Comparison of ENCODE assay signal across 10 mouse cellular contexts in genomic region chr7:112984704-112985577, GRCm38 (mm10). TPM values are rescaled to one million over a fixed set of nuclear protein-coding genes. Genes with fewer than 3 reads are reported as not detected.
DNase-seq lines count a peak whose midpoint lies in the region; ATAC-seq and TF ChIP-seq lines count a peak whose summit lies in the region.
"Had no signal": no experiment of that assay in that cellular context is flagged by ENCODE, and none has a peak within 500 bp of the region (broad histone marks: within the 10 kb centered on the region; RNA-seq: fewer than 3 reads in every experiment).

No protein-coding gene starts in this region.

- no peaks in the 10 kb centered on the region for H3K4me1 ChIP-seq in forebrain, postnatal 0 days (ENCODE audit: insufficient read depth)

- H3K27me3 ChIP-seq in forebrain, postnatal 0 days (ENCODE audit: insufficient read depth, low read length): no peaks in the 10 kb centered on the region
- H3K27me3 ChIP-seq: embryonic facial prominence, embryonic 13.5 days had no signal

- ATAC-seq in forebrain, postnatal 0 days: no peak

- no peak overlapping the region for H3K4me3 ChIP-seq in forebrain, postnatal 0 days (ENCODE audit: low read depth, low read length)
- H3K4me3 ChIP-seq: embryonic facial prominence, embryonic 13.5 days had no signal

- no peak for TF ChIP-seq CTCF in forebrain, postnatal 0 days (IDR thresholded peaks at IDR 0.05; ENCODE audit: low read depth)

- no peaks in the 10 kb centered on the region for H3K36me3 ChIP-seq in forebrain, postnatal 0 days (ENCODE audit: insufficient read depth)
- H3K36me3 ChIP-seq: embryonic facial prominence, embryonic 13.5 days had no signal

- intact Hi-C loops in gastrocnemius, postnatal 14 days (cut with DNase I; ENCODE audit: low total_unique reads): no loop called here
- intact Hi-C loops in heart, postnatal 14 days (cut with DNase I): no loop called here

- no peak overlapping the region for H3K27ac ChIP-seq in forebrain, postnatal 0 days (ENCODE audit: low read depth, low read length)
- H3K27ac ChIP-seq: embryonic facial prominence, embryonic 13.5 days had no signal

- H3K4me2 ChIP-seq in forebrain, postnatal 0 days (ENCODE audit: low read depth): no peak overlapping the region
- H3K4me2 ChIP-seq: embryonic facial prominence, embryonic 13.5 days had no signal

- no peak overlapping the region for H3K9ac ChIP-seq in forebrain, postnatal 0 days
- H3K9ac ChIP-seq: embryonic facial prominence, embryonic 13.5 days had no signal

- no peaks in the 10 kb centered on the region for H3K9me3 ChIP-seq in forebrain, postnatal 0 days (ENCODE audit: low read length)
- H3K9me3 ChIP-seq: embryonic facial prominence, embryonic 13.5 days had no signal

- 59% methylated on average over 17 of the region's 17 CpGs for WGBS in forebrain, postnatal 0 days

- peak; percentile 2 for DNase-seq in gastrocnemius, adult 18-20 months (ENCODE audit: low spot score)
- DNase-seq in gastrocnemius, postnatal 14 days: no peak
- peak; percentile 46 for DNase-seq in adipocyte (ENCODE audit: low spot score)
- peak; percentile 2 to 3 for DNase-seq in heart, postnatal 14 days
- peak; percentile 54 for DNase-seq in lung, postnatal 36 days
- DNase-seq in gastrocnemius, adult 8-10 months (ENCODE audit: low spot score in 2 of 2): no peak
- DNase-seq in frontal cortex, postnatal 10 days (ENCODE audit: low spot score in 2 of 2): no peak
- DNase-seq in forebrain, postnatal 0 days: no peak
- DNase-seq: midbrain, embryonic 14.5 days had no signal

RNA-seq across cellular contexts. Expression of gene Rassf10, which starts 31.2 kb away (rescaled TPM):
- total RNA-seq in gastrocnemius, adult 18-20 months (2021): under 1 TPM; 0.31 to 0.32 TPM
- under 1 TPM; 0.42 to 0.70 TPM for total RNA-seq in gastrocnemius, postnatal 14 days (2021)
- total RNA-seq in heart, postnatal 14 days (2021): 1 to 10 TPM; 1.3 to 1.8 TPM
- total RNA-seq in gastrocnemius, adult 8-10 months (2022): under 1 TPM; 0.19 to 0.47 (median 0.36) TPM
- 3.3 and 5.2 TPM in 2 replicates for total RNA-seq in forebrain, postnatal 0 days (2014; rRNA removed)
- polyA plus RNA-seq in forebrain, postnatal 0 days (2015; fragmentation: Nextera tagmentation; extraction: Ambion mirVana): 1.3 and 2.3 TPM in 2 replicates

Comparison
In these comparisons a context has a peak if more than half of its experiments do, and no peak if none do; other contexts are left out.
1. DNase-seq: peak in gastrocnemius, adult 18-20 months (single experiment), adipocyte (single experiment), heart, postnatal 14 days (2 of 2) and lung, postnatal 36 days (single experiment); none in gastrocnemius, postnatal 14 days (single experiment), gastrocnemius, adult 8-10 months (0 of 2), frontal cortex, postnatal 10 days (0 of 2) and forebrain, postnatal 0 days (single experiment).